Mouse (Mus musculus) intestine, postnatal 0 days (tissue): ENCODE results near the gene Rbms1. TPM values are rescaled to one million over a fixed set of nuclear protein-coding genes. Genes with fewer than 3 reads are reported as not detected.

Experiments used
- ATAC-seq: fragments of 200-750 bp; cut with Nextera tagmentation; 2 replicates; pipeline ENCODE4 v1.8.0; 2017; ENCODE audit warnings: mild to moderate bottlenecking, moderate TSS enrichment, moderate library complexity
- H3K27ac ChIP-seq: fragments of 300-500 bp; sonication (generic); 2 replicates; pipeline ENCODE4 v1.5.1; 2014; ENCODE audit warnings: mild to moderate bottlenecking, low read depth, low read length, moderate library complexity
- H3K27me3 ChIP-seq: fragments of 300-500 bp; sonication (generic); replicated peaks from 2 replicates; pipeline ENCODE4 v1.6.1; 2014; ENCODE audit warnings: low read length, mixed read lengths; ENCODE audit not compliant: control insufficient read depth, insufficient read depth
- H3K36me3 ChIP-seq: fragments of 300-500 bp; sonication (generic); 2 replicates; pipeline ENCODE4 v1.6.1; 2014; ENCODE audit warnings: mild to moderate bottlenecking, moderate library complexity; ENCODE audit not compliant: control insufficient read depth, insufficient read depth
- H3K4me1 ChIP-seq: fragments of 300-500 bp; sonication (generic); replicated peaks from 2 replicates; pipeline ENCODE4 v1.6.1; 2014; ENCODE audit warnings: antibody characterized with exemption, low read length, mixed read lengths; ENCODE audit not compliant: control insufficient read depth, insufficient read depth
- H3K4me2 ChIP-seq: fragments of 300-500 bp; sonication (generic); replicated peaks from 2 replicates; pipeline ENCODE4 v1.6.1; 2014; ENCODE audit warnings: low read depth, mild to moderate bottlenecking, moderate library complexity
- H3K4me3 ChIP-seq: fragments of 300-500 bp; sonication (generic); 2 replicates; pipeline ENCODE4 v1.5.1; 2014; ENCODE audit warnings: low read depth, low read length
- H3K9ac ChIP-seq: fragments of 300-500 bp; sonication (generic); 2 replicates; pipeline ENCODE4 v1.6.1; 2014; ENCODE audit warnings: mild to moderate bottlenecking, low read depth, low read length
- H3K9me3 ChIP-seq: fragments of 300-500 bp; sonication (generic); 2 replicates; pipeline ENCODE4 v1.6.1; 2016; ENCODE audit warnings: mixed run types; ENCODE audit not compliant: control insufficient read depth
- CTCF ChIP-seq: sonication (generic); IDR thresholded peaks from 2 replicates; pipeline ENCODE4 v1.5.1; 2016; ENCODE audit warnings: low read depth, mild to moderate bottlenecking, control low read depth, antibody characterized with exemption, moderate library complexity
- WGBS: fragments of 180-500 bp; shearing (Covaris S2); extraction: QIAGEN DNeasy Blood & Tissue Kit; methylation state at CpG from one replicate; pipeline ENCODE4 v1.1.7; 2014; 5-methylcytosine and 5-hydroxymethylcytosine counted together
- polyA plus RNA-seq: library from polyadenylated mRNA; unstranded; fragments of >200 nt; fragmentation: Nextera tagmentation; extraction: Ambion mirVana; gene quantifications from 2 replicates; pipeline ENCODE4 v1.2.1, GENCODE M21; 2015

Rbms1 gene
- polyA plus RNA-seq, 1 experiment from 2014 or later = 41.4 TPM

- WGBS = 33% methylated on average over 8 of the region's 8 CpGs
These were observed 249.1 kb downstream of the Rbms1 start for GRCm38 (mm10) chr2:60713857-60714256.

DNA sequence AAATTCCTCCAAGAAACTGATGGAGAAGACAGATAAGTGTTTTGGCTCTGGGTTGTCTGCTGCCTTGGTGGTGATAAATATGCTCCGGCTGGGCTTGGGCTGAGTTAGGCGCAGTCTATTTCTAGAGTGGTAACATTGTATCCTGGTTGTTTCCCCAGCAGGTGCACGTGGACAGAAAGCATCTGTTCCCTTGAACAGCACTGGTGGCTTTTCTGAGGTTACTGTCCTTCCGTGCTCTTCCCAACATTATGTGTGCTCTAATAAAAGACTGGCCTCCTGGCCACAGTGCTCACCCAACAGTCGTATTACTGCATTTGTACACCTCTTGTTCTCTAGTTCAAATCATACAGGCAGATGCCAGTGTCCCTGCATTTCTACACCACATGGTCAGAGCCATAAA, 250.1 kb downstream of the Rbms1 start:
- H3K27ac ChIP-seq = no peak overlapping the region
- ATAC-seq = no peak
- H3K9me3 ChIP-seq = no peaks in the 10 kb centered on the region
- no peak overlapping the region for H3K4me3 ChIP-seq
- H3K27me3 ChIP-seq = no peaks in the 10 kb centered on the region
- 83% methylated on average over 5 of the region's 5 CpGs for WGBS
- TF ChIP-seq CTCF = no peak
- no peaks in the 10 kb centered on the region for H3K36me3 ChIP-seq
- H3K4me1 ChIP-seq = peaks cover 6% of the 10 kb centered on the region; the same call in 1 of the 2 replicates
- no peak overlapping the region for H3K9ac ChIP-seq
- H3K4me2 ChIP-seq = no peak overlapping the region

More at GRCm38 (mm10) chr2:60713857-60714256, 249.1 kb downstream of the Rbms1 start:
- H3K27me3 ChIP-seq = no peaks in the 10 kb centered on the region
- H3K4me2 ChIP-seq = no peak overlapping the region
- H3K4me3 ChIP-seq = no peak overlapping the region
- H3K9ac ChIP-seq = no peak overlapping the region
- H3K9me3 ChIP-seq = no peaks in the 10 kb centered on the region
- no peak for TF ChIP-seq CTCF
- H3K27ac ChIP-seq = no peak overlapping the region
- peaks cover 6% of the 10 kb centered on the region; the same call in 1 of the 2 replicates for H3K4me1 ChIP-seq
- no peak for ATAC-seq
- H3K36me3 ChIP-seq = no peaks in the 10 kb centered on the region

DNA sequence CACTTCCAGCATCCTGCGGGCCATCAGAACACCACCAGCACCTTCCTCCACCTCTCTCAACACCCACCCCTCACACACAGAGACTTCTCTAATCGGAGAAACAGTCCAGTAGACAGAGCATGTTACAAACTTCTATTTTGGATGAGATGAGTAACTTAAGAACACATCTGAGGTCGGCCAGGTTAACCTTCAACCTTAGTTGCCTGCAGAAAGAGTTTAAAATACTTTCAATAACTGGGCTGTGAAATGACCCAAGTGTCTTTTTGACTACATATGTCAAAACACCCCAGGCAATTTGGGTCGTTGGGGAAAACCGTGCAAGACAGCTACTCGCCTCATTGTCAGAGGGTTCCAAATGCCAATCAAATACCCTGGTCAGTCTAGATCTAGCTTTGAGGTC, 250.5 kb downstream of the Rbms1 start:
- Histone ChIP-seq H3K36me3 (no peaks in the 10 kb centered on the region), H3K9ac (no peak overlapping the region), H3K4me1 (peaks cover 6% of the 10 kb centered on the region; the same call in 1 of the 2 replicates), H3K9me3 (no peaks in the 10 kb centered on the region), H3K27ac (no peak overlapping the region), H3K27me3 (no peaks in the 10 kb centered on the region), H3K4me2 (no peak overlapping the region), H3K4me3 (no peak overlapping the region)
- TF ChIP-seq CTCF = no peak
- 78% methylated on average over 6 of the region's 6 CpGs for whole genome bisulfite sequencing
- no peak for ATAC-seq

GRCm38 (mm10) chr2:60711098-60711880, 251.7 kb downstream of the Rbms1 start:
- Histone ChIP-seq H3K9ac (no peak overlapping the region), H3K4me1 (0 out of 2 replicates have a peak, but pooled peaks cover 6% of the 10 kb centered on the region), H3K27me3 (no peaks in the 10 kb centered on the region), H3K27ac (no peak overlapping the region), H3K36me3 (no peaks in the 10 kb centered on the region), H3K9me3 (no peaks in the 10 kb centered on the region), H3K4me3 (no peak overlapping the region), H3K4me2 (no peak overlapping the region)
- 65% methylated on average over 7 of the region's 7 CpGs for WGBS
- TF ChIP-seq CTCF = no peak
- ATAC-seq = no peak

DNA sequence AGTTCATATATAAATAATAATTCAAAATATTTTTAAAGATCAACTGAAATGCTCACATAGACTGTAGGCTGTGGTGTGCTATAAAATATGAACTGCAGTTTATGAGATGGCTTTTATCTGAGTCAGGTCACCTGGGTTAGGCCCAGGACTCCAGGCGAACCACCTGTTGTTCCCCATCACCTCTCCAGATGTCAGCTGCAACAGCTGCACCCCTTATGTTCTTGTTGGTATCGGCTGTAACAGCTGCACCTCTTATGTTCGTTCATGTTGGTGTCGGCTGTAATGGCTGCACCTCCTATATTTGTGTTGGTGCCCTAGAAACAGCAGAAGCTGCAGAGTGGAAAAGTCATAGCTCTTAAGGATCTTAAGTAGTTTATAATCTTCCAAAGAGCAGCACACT, 252.7 kb downstream of the Rbms1 start:
- no peak for ATAC-seq
- Histone ChIP-seq H3K27me3 (no peaks in the 10 kb centered on the region), H3K4me1 (0 out of 2 replicates have a peak, but pooled peaks cover 6% of the 10 kb centered on the region), H3K27ac (no peak overlapping the region), H3K4me3 (no peak overlapping the region), H3K4me2 (no peak overlapping the region), H3K9ac (no peak overlapping the region), H3K9me3 (no peaks in the 10 kb centered on the region), H3K36me3 (no peaks in the 10 kb centered on the region)
- WGBS = 72% methylated on average over 4 of the region's 4 CpGs
- TF ChIP-seq CTCF = no peak

DNA sequence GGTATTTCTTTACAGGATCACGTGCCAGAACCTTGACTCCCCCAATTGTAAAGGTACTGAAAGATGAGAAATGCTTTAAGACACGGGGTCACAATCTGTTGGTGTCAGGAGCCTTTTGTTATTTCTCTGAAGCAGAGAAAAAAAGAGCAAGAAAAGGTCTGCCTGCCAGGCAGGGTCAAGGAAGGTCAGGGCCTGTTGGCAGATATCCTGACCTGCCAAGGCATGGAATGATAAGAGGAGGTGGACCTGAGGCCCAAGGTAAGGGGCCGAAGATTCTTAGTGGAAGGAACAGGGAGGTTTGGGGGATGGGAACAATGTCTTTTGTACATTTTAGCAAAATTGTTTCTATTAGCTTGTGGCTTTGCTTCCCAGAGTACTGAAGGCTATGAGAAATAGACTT, 254.3 kb downstream of the Rbms1 start:
- TF ChIP-seq CTCF = no peak
- no peaks in the 10 kb centered on the region for H3K27me3 ChIP-seq
- H3K9me3 ChIP-seq = no peaks in the 10 kb centered on the region
- no peaks in the 10 kb centered on the region for H3K36me3 ChIP-seq
- no peaks in the 10 kb centered on the region for H3K4me1 ChIP-seq
- H3K9ac ChIP-seq = no peak overlapping the region
- H3K27ac ChIP-seq = no peak overlapping the region
- ATAC-seq = no peak
- no peak overlapping the region for H3K4me2 ChIP-seq
- WGBS = 41% methylated on average over 3 of the region's 3 CpGs
- no peak overlapping the region for H3K4me3 ChIP-seq
